Mouse (Mus musculus) lung, postnatal 0 days (tissue): ENCODE data around the gene Cmss1.
A peak's percentile ranks its signal among the peaks of the same experiment; 100 is the strongest.

Experiments
- CTCF ChIP-seq: IDR thresholded peaks from 2 replicates; pipeline ENCODE4 v1.5.1; 2016; ENCODE audit warnings: antibody characterized with exemption, mild to moderate bottlenecking
- EP300 ChIP-seq: IDR thresholded peaks from 2 replicates; pipeline ENCODE4 v1.6.1; 2016; ENCODE audit warnings: antibody characterized with exemption, mild to moderate bottlenecking, control low read depth

DNA sequence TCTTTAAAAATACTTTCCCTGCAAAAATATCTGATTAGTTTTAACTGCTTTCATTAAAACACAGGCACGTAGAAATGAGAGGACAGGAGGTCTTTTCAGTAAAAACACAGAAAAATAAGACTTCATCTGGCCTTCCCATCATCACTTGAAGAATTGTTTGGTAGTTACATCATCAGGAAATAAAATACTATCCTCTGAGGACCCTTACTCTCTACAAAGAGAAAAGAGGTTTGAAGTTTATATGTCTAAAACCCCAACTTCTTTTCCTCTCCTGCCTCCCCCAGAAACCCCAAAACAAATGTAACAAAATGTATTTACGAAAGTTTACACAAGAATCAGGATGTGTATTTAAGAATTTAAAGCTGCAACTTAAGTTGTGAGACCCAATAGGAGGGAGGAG is 58.1 kb downstream of the Cmss1 start:
- TF ChIP-seq CTCF: no peak
- TF ChIP-seq EP300: peak; percentile 30; the same call in 1 of the 2 replicates
